Mouse (Mus musculus) brain, embryonic 14.5 days (tissue): ENCODE data around the gene Pfas.

Source experiments
- CTCF ChIP-seq: fragments of 200-500 bp; IDR thresholded peaks from 2 replicates; pipeline ENCODE4 v1.5.1; 2012; ENCODE audit warnings: inconsistent platforms, mild to moderate bottlenecking, moderate library complexity, borderline replicate concordance; ENCODE audit not compliant: insufficient read depth, insufficient read length; ENCODE audit errors: extremely low read depth
- POLR2A ChIP-seq: fragments of 200-500 bp; IDR thresholded peaks from 2 replicates; pipeline ENCODE4 v1.6.1; 2012; ENCODE audit warnings: mild to moderate bottlenecking, inconsistent platforms, borderline replicate concordance; ENCODE audit not compliant: poor library complexity, insufficient read depth, insufficient read length, severe bottlenecking; ENCODE audit errors: extremely low read depth

- TF ChIP-seq CTCF (no peak), POLR2A (no peak)
Observed at GRCm38 (mm10) chr11:68963405-68963804, 44.9 kb downstream of the Pfas start.
